Mouse (Mus musculus): ENCODE measurements around the gene Gls. TPM values are rescaled to one million over a fixed set of nuclear protein-coding genes. Genes with fewer than 3 reads are reported as not detected.

The Gls gene
- polyA plus RNA-seq, 1 experiment from 2014 or later: 32.0 TPM

- peak overlapping the region; percentile 81 for H3K4me2 ChIP-seq (ENCODE audit: low read length)
- no peaks in the 10 kb centered on the region for H3K36me3 ChIP-seq (ENCODE audit: insufficient read depth, low read length)
- no peaks in the 10 kb centered on the region for H3K9me3 ChIP-seq (replicated peaks; ENCODE audit: low read length)
- H3K4me3 ChIP-seq (replicated peaks; ENCODE audit: low read depth, low read length): no peak overlapping the region
- H3K4me1 ChIP-seq (replicated peaks; ENCODE audit: insufficient read depth, low read length): peaks cover 6% of the 10 kb centered on the region; the same call in 1 of the 2 replicates
- H3K27ac ChIP-seq: no peak overlapping the region
- 74% methylated on average over 1 of the region's 1 CpGs for WGBS
- no peak overlapping the region for H3K9ac ChIP-seq (ENCODE audit: low read depth, low read length)
- ATAC-seq (replicated peaks; ENCODE audit: low FRiP score, low read depth) (no peak), DNase-seq (ENCODE audit: low spot score) (no peak)
- TF ChIP-seq CTCF (IDR thresholded peaks at IDR 0.05; ENCODE audit: low read depth): no peak
- no peaks in the 10 kb centered on the region for H3K27me3 ChIP-seq (ENCODE audit: insufficient read depth, low read length)
Observed at GRCm38 (mm10) chr1:52230404-52230803, 2.6 kb downstream of the Gls start.

GRCm38 (mm10) chr1:52228178-52228577 lies 4.9 kb downstream of the Gls start:
- DNase-seq (ENCODE audit: low spot score) (no peak), ATAC-seq (replicated peaks; ENCODE audit: low FRiP score, low read depth) (no peak)
- WGBS: 84% methylated on average over 6 of the region's 6 CpGs
- Histone ChIP-seq H3K4me2 (ENCODE audit: low read length) (no peak overlapping the region), H3K4me1 (replicated peaks; ENCODE audit: insufficient read depth, low read length) (peaks cover 6% of the 10 kb centered on the region; the same call in 1 of the 2 replicates), H3K4me3 (replicated peaks; ENCODE audit: low read depth, low read length) (no peak overlapping the region), H3K36me3 (ENCODE audit: insufficient read depth, low read length) (no peaks in the 10 kb centered on the region), H3K27ac (no peak overlapping the region), H3K9me3 (replicated peaks; ENCODE audit: low read length) (no peaks in the 10 kb centered on the region), H3K9ac (ENCODE audit: low read depth, low read length) (no peak overlapping the region), H3K27me3 (ENCODE audit: insufficient read depth, low read length) (no peaks in the 10 kb centered on the region)
- no peak for TF ChIP-seq CTCF (IDR thresholded peaks at IDR 0.05; ENCODE audit: low read depth)

GRCm38 (mm10) chr1:52226416-52226815 lies 6.6 kb downstream of the Gls start:
- Histone ChIP-seq H3K27me3 (ENCODE audit: insufficient read depth, low read length) (no peaks in the 10 kb centered on the region), H3K4me2 (ENCODE audit: low read length) (no peak overlapping the region), H3K9ac (ENCODE audit: low read depth, low read length) (no peak overlapping the region), H3K4me1 (replicated peaks; ENCODE audit: insufficient read depth, low read length) (peaks cover 6% of the 10 kb centered on the region; the same call in 1 of the 2 replicates), H3K27ac (no peak overlapping the region), H3K9me3 (replicated peaks; ENCODE audit: low read length) (no peaks in the 10 kb centered on the region), H3K4me3 (replicated peaks; ENCODE audit: low read depth, low read length) (no peak overlapping the region), H3K36me3 (ENCODE audit: insufficient read depth, low read length) (no peaks in the 10 kb centered on the region)
- ATAC-seq (replicated peaks; ENCODE audit: low FRiP score, low read depth) (no peak), DNase-seq (ENCODE audit: low spot score) (no peak)
- TF ChIP-seq CTCF (IDR thresholded peaks at IDR 0.05; ENCODE audit: low read depth): no peak

- DNase-seq (ENCODE audit: low spot score) (no peak), ATAC-seq (replicated peaks; ENCODE audit: low FRiP score, low read depth) (no peak)
- H3K9me3 ChIP-seq (replicated peaks; ENCODE audit: low read length): no peaks in the 10 kb centered on the region
Observed at GRCm38 (mm10) chr1:52216766-52217165, 16.3 kb downstream of the Gls start.

GRCm38 (mm10) chr1:52182992-52183391 lies 50.0 kb downstream of the Gls start:
- no peaks in the 10 kb centered on the region for H3K9me3 ChIP-seq (replicated peaks; ENCODE audit: low read length)
- no peaks in the 10 kb centered on the region for H3K27me3 ChIP-seq (ENCODE audit: insufficient read depth, low read length)
- no peak overlapping the region for H3K27ac ChIP-seq
- ATAC-seq (replicated peaks; ENCODE audit: low FRiP score, low read depth) (no peak), DNase-seq (ENCODE audit: low spot score) (no peak)
- 93% methylated on average over 2 of the region's 2 CpGs for WGBS
- no peak overlapping the region for H3K4me3 ChIP-seq (replicated peaks; ENCODE audit: low read depth, low read length)
- H3K4me1 ChIP-seq (replicated peaks; ENCODE audit: insufficient read depth, low read length): no peaks in the 10 kb centered on the region
- no peak for TF ChIP-seq CTCF (IDR thresholded peaks at IDR 0.05; ENCODE audit: low read depth)
- no peak overlapping the region for H3K9ac ChIP-seq (ENCODE audit: low read depth, low read length)
- no peaks in the 10 kb centered on the region for H3K36me3 ChIP-seq (ENCODE audit: insufficient read depth, low read length)
- H3K4me2 ChIP-seq (ENCODE audit: low read length): no peak overlapping the region

More at GRCm38 (mm10) chr1:52216766-52217165, 16.3 kb downstream of the Gls start:
- Histone ChIP-seq H3K36me3 (ENCODE audit: insufficient read depth, low read length) (no peaks in the 10 kb centered on the region), H3K27ac (no peak overlapping the region), H3K27me3 (ENCODE audit: insufficient read depth, low read length) (no peaks in the 10 kb centered on the region), H3K4me1 (replicated peaks; ENCODE audit: insufficient read depth, low read length) (no peaks in the 10 kb centered on the region), H3K4me2 (ENCODE audit: low read length) (no peak overlapping the region), H3K4me3 (replicated peaks; ENCODE audit: low read depth, low read length) (no peak overlapping the region), H3K9ac (ENCODE audit: low read depth, low read length) (no peak overlapping the region)
- peak; percentile 49; the same call in 1 of the 2 replicates for TF ChIP-seq CTCF (IDR thresholded peaks at IDR 0.05; ENCODE audit: low read depth)

GRCm38 (mm10) chr1:52181994-52182393 lies 51.0 kb downstream of the Gls start:
- H3K4me1 ChIP-seq (replicated peaks; ENCODE audit: insufficient read depth, low read length): no peaks in the 10 kb centered on the region
- H3K27ac ChIP-seq: no peak overlapping the region
- no peaks in the 10 kb centered on the region for H3K9me3 ChIP-seq (replicated peaks; ENCODE audit: low read length)
- no peak overlapping the region for H3K4me2 ChIP-seq (ENCODE audit: low read length)
- no peak for TF ChIP-seq CTCF (IDR thresholded peaks at IDR 0.05; ENCODE audit: low read depth)
- ATAC-seq (replicated peaks; ENCODE audit: low FRiP score, low read depth): no peak
- no peak overlapping the region for H3K4me3 ChIP-seq (replicated peaks; ENCODE audit: low read depth, low read length)
- no peak for DNase-seq (ENCODE audit: low spot score)
- H3K36me3 ChIP-seq (ENCODE audit: insufficient read depth, low read length): no peaks in the 10 kb centered on the region
- H3K9ac ChIP-seq (ENCODE audit: low read depth, low read length): no peak overlapping the region
- H3K27me3 ChIP-seq (ENCODE audit: insufficient read depth, low read length): no peaks in the 10 kb centered on the region

- no peak for ATAC-seq (replicated peaks; ENCODE audit: low FRiP score, low read depth)
- WGBS: 96% methylated on average over 9 of the region's 9 CpGs
- H3K27me3 ChIP-seq (ENCODE audit: insufficient read depth, low read length): no peaks in the 10 kb centered on the region
Observed at GRCm38 (mm10) chr1:52179939-52180568, 53.0 kb downstream of the Gls start.

More at GRCm38 (mm10) chr1:52179939-52180568, 53.0 kb downstream of the Gls start:
- DNase-seq (ENCODE audit: low spot score): no peak
- H3K4me3 ChIP-seq (replicated peaks; ENCODE audit: low read depth, low read length): no peak overlapping the region
- no peak overlapping the region for H3K4me2 ChIP-seq (ENCODE audit: low read length)
- H3K36me3 ChIP-seq (ENCODE audit: insufficient read depth, low read length): no peaks in the 10 kb centered on the region
- H3K9me3 ChIP-seq (replicated peaks; ENCODE audit: low read length): no peaks in the 10 kb centered on the region
- H3K4me1 ChIP-seq (replicated peaks; ENCODE audit: insufficient read depth, low read length): 0 out of 2 replicates have a peak, but pooled peaks cover 3% of the 10 kb centered on the region
- no peak overlapping the region for H3K9ac ChIP-seq (ENCODE audit: low read depth, low read length)
- H3K27ac ChIP-seq: no peak overlapping the region
- no peak for TF ChIP-seq CTCF (IDR thresholded peaks at IDR 0.05; ENCODE audit: low read depth)
